Mouse (Mus musculus) thymus, adult 18-20 months (tissue): ENCODE data around the gene Mars2.

Experiments
- DNase-seq, 2 experiments: peaks; one replicate each; pipeline ENCODE4 v3.0.0; 2022; ENCODE audit warnings: mixed read lengths in 2 of 2

The Mars2 gene

DNA sequence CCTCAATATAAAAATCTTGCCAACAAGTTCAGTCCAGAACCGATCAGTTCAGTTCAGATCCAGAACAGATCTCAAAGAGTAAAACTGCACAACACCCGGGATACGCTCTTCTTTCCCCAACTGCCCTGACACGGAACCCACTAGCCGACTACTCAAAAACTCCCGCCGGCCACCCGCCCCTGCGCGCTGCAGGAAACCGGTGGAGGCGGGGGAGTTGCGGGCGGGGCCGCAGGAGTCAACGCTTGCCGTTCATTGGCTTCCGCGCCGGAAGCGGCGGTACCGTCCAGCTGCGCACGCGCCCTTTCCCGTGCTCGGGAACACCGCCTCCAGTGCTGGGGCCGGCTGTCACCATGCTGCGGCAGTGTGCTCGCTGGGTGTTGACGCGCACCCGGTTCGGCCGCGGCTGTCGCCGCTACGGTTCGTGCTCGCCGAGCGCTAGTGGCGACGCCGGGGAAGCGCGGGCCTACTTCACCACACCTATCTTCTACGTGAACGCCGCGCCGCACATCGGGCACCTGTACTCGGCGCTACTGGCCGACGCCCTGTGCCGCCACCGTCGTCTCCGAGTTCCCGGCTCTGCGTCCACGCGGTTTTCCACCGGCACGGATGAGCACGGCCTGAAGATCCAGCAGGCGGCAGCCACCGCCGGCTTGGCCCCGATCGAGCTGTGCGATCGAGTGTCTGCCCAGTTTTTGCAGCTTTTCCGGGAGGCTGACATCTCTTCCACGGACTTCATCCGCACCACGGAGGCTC, at the start of gene Mars2:
Mars2 (plus strand) TSS at position 288 of the 753 bp plus-strand sequence.
- peak; percentile 91 for DNase-seq

DNA sequence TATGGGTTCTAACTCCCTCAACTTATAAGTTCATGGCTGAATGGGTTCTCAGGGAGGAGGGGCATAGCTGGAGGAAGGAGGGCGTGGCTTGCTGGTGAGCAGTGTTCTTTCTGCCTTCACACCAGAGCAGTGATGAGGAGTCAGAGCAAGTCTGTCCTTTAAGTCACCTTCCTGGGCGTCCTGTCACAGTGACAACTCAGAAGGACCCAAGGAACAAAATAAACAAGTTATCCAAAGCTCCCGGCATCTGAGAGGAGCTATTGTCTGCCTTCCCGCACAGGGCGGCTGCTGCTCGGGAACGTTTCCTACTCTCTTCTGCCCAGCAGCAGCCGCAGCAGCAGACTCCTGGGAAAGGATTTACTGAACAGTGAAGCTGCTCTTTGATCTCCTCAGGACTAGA, 45.0 kb upstream of the Mars2 start:
- no peak for DNase-seq

DNA sequence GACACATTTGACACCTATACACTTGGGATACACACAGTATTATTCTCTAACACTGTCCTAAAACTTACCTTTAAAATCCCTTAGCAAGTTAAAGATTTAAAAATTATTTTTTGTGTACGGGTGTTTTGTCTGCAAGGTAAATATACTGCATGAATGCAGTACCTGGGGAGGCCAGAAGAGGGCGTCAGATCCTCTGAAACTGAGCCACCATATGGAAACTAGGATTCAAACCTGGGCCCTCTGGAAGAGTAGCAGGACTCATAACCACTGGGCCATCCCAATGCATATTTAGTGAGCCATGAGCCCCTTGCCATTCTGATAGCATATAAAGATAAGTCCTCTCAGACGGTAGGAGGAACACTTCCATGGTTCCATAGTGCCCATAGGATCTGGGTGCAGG, 44.2 kb upstream of the Mars2 start:
- no peak for DNase-seq

- no peak for DNase-seq
Observed at GRCm38 (mm10) chr1:55193316-55193715, 43.7 kb upstream of the Mars2 start.

- DNase-seq, result no peak
Observed at GRCm38 (mm10) chr1:55194064-55194915, 42.7 kb upstream of the Mars2 start.

DNA sequence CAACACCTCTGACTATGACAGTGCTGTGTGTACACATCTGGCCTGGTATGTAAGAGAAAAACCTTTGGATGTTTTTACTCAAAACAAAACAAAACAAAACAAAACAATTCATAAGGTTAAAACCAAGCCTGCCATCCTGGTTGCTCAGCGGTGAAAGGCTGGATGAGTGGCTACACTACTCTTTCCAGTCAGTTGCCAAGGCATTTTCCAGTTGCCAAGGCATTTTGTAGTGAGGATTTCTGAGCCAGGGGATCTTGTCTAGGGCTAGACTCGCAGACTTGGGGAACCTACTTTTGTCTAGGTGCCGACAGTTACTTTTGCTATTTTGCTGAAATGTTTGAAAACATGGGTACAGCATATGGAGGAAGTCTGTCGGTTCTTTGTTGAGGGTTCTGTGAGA, 42.0 kb upstream of the Mars2 start:
- no peak for DNase-seq

DNA sequence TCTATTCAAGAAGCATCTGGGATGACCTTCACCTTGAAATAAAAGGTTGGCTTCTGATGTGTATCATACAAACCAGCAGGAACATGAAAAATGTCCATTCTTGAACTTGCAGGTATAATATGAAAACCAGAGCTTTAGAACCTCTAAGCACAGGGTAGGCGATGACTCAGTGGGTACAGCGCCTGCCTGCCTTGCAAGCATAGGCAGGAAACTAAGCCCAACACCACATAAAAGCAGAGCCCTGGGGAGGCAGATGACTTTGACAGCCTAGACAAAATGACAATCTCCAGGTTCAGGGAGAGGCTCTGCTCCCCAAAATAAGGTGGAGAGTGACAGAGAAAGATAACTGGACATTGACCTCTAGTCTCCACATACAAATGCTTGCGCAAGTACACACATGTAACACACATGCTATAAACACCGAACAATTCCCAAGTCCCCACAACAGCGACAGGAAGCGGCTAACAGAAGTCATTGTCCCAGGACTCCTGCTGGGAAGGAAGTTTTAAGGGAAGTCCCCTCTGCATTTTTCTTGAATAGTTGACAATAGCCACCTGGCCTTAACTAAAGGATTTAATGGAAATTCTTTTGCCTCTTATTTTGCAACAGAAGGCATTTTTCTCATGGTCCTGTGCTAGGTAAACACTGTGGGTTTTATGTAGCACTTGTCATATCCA, 40.5 kb upstream of the Mars2 start:
- DNase-seq, result no peak

DNA sequence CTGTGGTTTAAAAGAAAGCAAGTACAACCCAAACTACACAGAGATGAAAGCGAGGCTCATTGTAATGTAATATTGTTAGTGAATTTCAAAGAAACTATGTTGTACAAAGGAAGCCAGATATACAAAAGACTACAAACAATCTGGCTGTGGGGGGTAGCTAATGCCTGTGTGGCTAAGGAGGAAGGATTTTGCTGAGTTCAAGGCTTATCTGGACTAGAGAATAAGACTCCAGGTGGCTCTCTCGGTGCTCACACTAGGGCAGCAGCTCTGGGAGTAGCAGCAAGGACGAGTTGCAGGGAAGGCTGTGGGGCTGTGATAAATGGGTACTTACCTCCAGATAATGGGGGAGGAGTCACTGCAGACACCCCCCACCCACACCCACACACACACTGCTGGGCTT, 38.3 kb upstream of the Mars2 start:
- DNase-seq, result no peak

- no peak for DNase-seq
Observed at GRCm38 (mm10) chr1:55201850-55202752, 34.9 kb upstream of the Mars2 start.

DNA sequence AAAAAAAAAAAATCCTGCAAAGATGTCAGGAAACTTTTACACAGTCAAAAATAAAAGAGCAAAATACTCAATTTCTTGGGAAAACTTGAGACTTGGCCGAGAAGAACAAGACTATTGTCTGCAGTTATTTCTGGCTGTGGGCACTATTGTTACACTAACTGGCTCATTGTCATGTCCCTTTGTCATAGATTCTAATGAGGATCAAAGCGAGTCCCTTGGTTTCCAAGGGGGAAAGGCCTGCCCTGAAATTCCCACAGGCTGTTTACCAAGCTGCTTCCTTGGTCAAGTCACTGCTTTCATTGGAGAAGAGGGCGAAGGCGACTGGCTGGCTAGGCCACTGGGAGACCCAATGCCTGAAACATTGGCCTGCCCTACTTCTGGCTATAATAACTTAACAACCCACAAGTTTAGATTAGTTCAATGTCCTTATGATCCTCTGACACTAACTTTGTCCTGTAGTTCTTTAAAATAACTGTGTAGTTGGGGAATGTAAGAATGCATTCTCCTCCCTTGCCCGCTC, 31.1 kb upstream of the Mars2 start:
- DNase-seq, result no peak

DNA sequence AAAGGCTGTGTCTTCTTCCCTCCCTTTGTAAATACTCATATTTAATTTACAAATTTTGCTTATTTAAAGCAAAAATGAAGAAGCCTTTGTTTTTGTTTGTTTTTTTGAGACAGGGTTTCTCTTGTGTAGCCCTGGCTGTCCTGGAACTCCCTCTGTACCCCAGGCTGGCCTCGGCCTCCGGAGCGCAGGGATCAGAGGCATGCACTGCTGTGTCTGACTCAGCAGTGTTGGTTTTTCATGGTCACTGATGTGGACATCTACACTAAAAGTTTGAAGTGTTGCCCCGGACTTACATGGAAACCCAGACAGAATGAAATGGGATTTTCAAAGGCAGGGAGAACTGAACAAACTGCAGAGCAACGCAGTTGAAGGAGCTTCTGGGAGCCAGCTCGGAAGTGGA, 29.4 kb upstream of the Mars2 start:
- no peak for DNase-seq

DNA sequence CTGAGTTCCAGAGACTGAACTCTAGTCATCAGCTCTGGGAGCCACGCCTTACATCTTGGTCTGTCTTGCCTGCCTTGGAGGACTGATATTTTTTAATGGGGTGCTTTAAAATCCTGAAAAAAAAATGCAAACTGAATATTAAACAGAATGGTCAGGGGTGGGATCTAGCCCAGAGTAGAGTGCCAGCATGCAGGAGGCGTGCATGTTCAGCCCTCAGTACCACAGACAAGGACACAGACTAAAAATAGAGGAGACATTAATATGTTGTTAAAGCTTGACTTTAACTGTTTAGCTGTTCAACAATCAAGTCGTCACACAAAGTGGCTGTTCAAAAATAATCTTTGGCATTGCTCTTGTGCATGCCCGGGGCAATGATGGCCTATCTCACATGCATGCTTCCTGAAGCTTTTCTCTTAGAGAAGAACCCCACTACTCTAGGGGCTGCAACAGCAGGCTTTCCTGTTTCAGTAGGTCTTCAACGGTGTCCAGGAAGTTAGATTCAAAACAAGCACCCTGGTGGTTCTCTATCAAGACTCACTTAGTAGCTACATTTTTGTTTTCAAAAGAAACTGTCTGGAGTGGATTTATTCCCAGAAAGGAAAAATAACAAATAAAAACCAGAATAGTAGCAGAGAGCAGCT, 28.4 kb upstream of the Mars2 start:
- DNase-seq, result no peak

GRCm38 (mm10) chr1:55210202-55210965, 26.6 kb upstream of the Mars2 start:
- peak; percentile 44 to 70 for DNase-seq

- DNase-seq, result no peak
Observed at GRCm38 (mm10) chr1:55211081-55211480, 25.9 kb upstream of the Mars2 start.

GRCm38 (mm10) chr1:55212771-55213170, 24.2 kb upstream of the Mars2 start:
- DNase-seq, result no peak

GRCm38 (mm10) chr1:55213475-55213874, 23.5 kb upstream of the Mars2 start:
- DNase-seq, result no peak

DNA sequence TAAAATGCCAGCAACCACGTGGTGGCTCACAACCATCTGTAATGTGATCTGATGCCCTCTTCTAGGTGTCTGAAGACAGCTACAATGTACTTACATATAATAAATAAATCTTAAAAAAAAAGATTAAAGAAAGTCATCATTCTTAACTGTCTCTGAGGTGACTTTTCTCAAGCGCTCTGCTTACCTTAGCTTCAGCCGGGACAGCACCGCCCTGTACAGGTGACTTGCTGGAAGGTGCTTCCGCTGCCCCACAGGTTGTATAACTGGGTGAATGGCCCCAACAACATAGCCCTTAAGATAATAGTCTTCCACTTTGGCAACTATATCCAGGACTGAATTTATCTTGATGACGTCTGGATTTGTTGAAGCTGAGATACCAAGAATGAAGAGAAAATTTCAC, 23.0 kb upstream of the Mars2 start:
- DNase-seq, result no peak

- DNase-seq, result peak; percentile 48 to 67
Observed at GRCm38 (mm10) chr1:55215185-55215813, 21.7 kb upstream of the Mars2 start.

- DNase-seq, result no peak
Observed at GRCm38 (mm10) chr1:55217191-55217590, 19.8 kb upstream of the Mars2 start.

DNA sequence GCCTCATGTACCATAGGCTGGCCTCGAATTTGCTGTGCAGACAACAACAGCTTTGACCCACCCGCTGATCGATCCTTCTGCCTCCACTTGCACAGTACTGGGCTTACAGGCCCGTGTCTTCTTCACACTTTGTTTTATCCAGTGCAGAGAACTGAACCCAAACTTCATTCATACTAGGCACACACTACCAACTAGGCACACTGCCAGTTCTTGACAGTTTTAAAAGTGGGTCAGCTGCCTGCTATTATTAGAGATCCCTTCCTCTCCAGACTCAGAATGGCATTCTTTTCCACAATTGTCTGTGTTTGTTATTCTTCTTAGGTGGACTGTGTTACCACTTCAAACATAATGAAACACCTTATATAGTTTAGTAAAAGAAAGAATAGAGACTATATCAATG, 15.6 kb upstream of the Mars2 start:
- DNase-seq, result no peak
